Mouse (Mus musculus) stomach, embryonic 14.5 days (tissue): ENCODE results near the gene Triap1. TPM values are rescaled to one million over a fixed set of nuclear protein-coding genes. Genes with fewer than 3 reads are reported as not detected.

Source experiments
- ATAC-seq: fragments of 200-750 bp; cut with Nextera tagmentation; 2 replicates; pipeline ENCODE4 v1.8.0; 2017; ENCODE audit warnings: low read depth, moderate TSS enrichment; ENCODE audit not compliant: insufficient number of reproducible peaks, insufficient read depth, low FRiP score
- H3K27ac ChIP-seq: fragments of 300-500 bp; sonication (generic); 2 replicates; pipeline ENCODE4 v1.5.1; 2014; ENCODE audit warnings: mild to moderate bottlenecking, low read length, moderate library complexity, mixed read lengths
- H3K27me3 ChIP-seq: fragments of 300-500 bp; sonication (generic); 2 replicates; pipeline ENCODE4 v1.6.1; 2014; ENCODE audit warnings: low read length, control low read depth, mixed read lengths; ENCODE audit not compliant: control insufficient read depth, insufficient read depth
- H3K36me3 ChIP-seq: fragments of 300-500 bp; sonication (generic); 2 replicates; pipeline ENCODE4 v1.6.1; 2014; ENCODE audit warnings: mild to moderate bottlenecking, control low read depth, low read length, moderate library complexity, mixed read lengths; ENCODE audit not compliant: control insufficient read depth, insufficient read depth
- H3K4me1 ChIP-seq: fragments of 300-500 bp; sonication (generic); 2 replicates; pipeline ENCODE4 v1.6.1; 2014; ENCODE audit warnings: low read length, control low read depth, mixed read lengths; ENCODE audit not compliant: control insufficient read depth, insufficient read depth
- H3K4me2 ChIP-seq: fragments of 300-500 bp; sonication (generic); replicated peaks from 2 replicates; pipeline ENCODE4 v1.6.1; 2014; ENCODE audit warnings: low read depth, low read length, control low read depth
- H3K4me3 ChIP-seq: fragments of 300-500 bp; sonication (generic); 2 replicates; pipeline ENCODE4 v1.5.1; 2014; ENCODE audit warnings: low read depth, low read length, control low read depth
- H3K9ac ChIP-seq: fragments of 300-500 bp; sonication (generic); replicated peaks from 2 replicates; pipeline ENCODE4 v1.6.1; 2014; ENCODE audit warnings: low read depth, mild to moderate bottlenecking, control low read depth, low read length, moderate library complexity, mixed read lengths
- H3K9me3 ChIP-seq: fragments of 300-500 bp; sonication (generic); 2 replicates; pipeline ENCODE4 v1.6.1; 2016; ENCODE audit warnings: low read depth, low read length, control low read depth; ENCODE audit not compliant: control insufficient read depth
- WGBS: fragments of 180-500 bp; shearing (Covaris S2); extraction: QIAGEN DNeasy Blood & Tissue Kit; methylation state at CpG from one replicate; pipeline ENCODE4 v1.1.7; 2014; 5-methylcytosine and 5-hydroxymethylcytosine counted together
- polyA plus RNA-seq: library from polyadenylated mRNA; unstranded; fragments of >200 nt; fragmentation: Nextera tagmentation; extraction: Ambion mirVana; gene quantifications from 2 replicates; pipeline ENCODE4 v1.2.1, GENCODE M21; 2014

The Triap1 gene
- polyA plus RNA-seq, 1 experiment from 2014 or later = 61.3 TPM

DNA sequence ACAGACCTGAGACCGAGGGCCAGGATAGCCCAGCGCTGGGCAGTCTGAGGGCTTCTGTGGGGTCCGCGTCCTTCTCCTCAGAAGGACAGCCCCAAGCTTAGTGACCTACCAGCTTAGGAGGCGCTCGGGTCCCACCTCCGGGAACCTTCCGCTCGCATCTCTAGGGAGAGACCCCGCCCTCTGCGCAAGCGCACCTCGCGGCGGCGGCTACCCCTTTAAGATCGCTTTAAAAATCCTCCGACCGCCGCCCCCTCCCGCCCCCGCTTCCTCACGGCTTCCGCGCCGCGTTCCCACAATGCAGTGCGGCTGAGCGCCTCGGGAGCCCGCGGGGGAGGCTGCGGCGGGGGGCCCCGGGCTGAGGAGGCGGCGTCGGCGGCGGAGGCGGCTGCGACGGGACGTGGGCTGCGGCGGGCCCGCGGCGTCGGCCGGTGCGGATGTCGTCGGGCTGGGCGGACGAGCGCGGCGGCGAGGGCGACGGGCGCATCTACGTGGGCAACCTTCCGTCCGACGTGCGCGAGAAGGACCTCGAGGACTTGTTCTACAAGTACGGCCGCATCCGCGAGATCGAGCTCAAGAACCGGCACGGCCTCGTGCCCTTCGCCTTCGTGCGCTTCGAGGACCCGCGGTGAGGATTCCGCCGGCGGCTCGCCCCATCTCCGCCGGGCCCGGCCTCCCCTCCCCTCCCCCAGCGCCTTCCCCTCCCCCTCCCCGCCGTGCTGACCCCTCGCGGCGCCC lies 14.0 kb upstream of the Triap1 start, which contains the start of gene Srsf9:
Gene Srsf9, plus strand, starts transcription at position 303 of the 735 bp plus-strand sequence.
- Histone ChIP-seq H3K4me1 (peaks cover 23% of the 10 kb centered on the region), H3K36me3 (peaks cover 24% of the 10 kb centered on the region; the same call in 1 of the 2 replicates), H3K27me3 (no peaks in the 10 kb centered on the region), H3K27ac (peak within 1 kb of the TSS; percentile 85), H3K9ac (peak within 1 kb of the TSS; percentile 85), H3K4me3 (peak within 1 kb of the TSS; percentile 95), H3K4me2 (peak within 1 kb of the TSS; percentile 72), H3K9me3 (no peaks in the 10 kb centered on the region)
- ATAC-seq = peak; percentile 92
- under 1% methylated on average over 91 of the region's 97 CpGs for WGBS

DNA sequence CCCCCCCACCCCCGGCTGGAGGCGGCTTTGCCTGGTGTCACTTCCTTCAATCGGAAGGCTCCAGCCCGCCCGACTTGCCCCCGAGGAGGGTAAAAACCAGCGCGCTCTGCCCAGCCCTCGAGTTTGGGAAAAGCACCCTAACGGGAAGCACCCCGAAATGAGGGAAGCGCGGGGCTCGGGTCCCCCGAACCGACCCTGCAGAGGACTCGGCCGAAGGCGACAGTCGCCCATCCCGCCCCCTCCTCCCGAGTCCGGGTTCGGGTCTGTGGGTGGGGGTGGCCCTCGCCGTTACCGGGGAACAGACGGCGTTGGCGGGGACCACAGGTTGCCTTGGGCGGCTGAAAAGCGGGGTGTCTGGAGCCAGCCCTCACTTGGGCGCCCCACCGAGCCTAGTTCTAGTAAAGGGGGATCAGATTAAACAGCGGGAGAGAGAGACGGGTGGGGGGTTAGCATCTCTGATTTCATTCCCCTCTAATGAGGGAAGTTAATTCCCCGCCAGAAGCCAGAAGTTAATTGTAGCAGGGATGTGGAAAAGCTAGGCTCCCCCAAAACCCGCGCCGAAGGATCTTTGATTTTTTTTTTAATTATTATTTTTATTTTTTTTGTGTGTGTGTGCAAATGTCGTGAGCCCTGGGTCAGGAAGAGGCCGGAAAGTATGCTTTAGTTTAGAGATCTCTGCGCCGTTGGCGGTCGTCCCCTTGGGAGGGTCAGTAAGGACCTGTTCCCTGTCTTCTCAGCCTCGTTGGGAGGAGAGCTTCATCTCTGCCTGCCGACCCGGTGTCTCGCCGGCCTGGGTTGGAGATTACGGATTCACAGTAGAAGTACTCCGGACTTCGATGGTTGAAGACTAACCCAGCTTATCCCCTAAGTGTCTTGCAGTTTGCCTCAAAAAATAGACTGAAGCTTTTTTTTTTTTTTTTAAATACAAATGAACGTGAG lies 13.1 kb upstream of the Triap1 start:
- Histone ChIP-seq H3K4me2 (peak overlapping the region; percentile 48), H3K27me3 (no peaks in the 10 kb centered on the region), H3K9me3 (no peaks in the 10 kb centered on the region), H3K9ac (peak overlapping the region; percentile 85), H3K27ac (peak overlapping the region; percentile 85; the same call in 1 of the 2 replicates), H3K36me3 (peaks cover 32% of the 10 kb centered on the region), H3K4me1 (peaks cover 23% of the 10 kb centered on the region), H3K4me3 (peak overlapping the region; percentile 95)
- 1% methylated on average over 55 of the region's 55 CpGs for WGBS
- ATAC-seq = 0 out of 2 replicates have a peak, but pooled peaks have one; percentile 25

DNA sequence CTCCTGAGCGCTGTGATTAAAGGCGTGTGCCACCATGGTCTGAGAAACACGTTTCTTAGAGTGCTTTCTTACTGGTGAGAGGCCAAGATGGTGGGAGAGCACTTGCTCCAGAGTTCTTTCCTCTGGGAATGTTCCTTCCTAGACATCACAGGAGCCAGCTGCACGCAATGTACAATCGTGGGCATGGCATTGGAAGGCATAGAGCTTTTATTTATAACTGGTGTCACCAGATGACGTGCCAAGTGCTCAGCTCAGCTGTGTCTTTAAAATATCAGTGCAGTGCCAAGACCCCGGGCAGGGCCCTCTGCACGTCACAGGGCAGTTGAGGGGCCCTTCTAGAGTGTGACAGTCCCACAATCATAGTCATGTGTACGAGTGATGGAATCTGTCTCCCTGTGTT lies 10.1 kb upstream of the Triap1 start:
- no peak overlapping the region for H3K27ac ChIP-seq
- H3K4me2 ChIP-seq = no peak overlapping the region
- no peaks in the 10 kb centered on the region for H3K9me3 ChIP-seq
- no peaks in the 10 kb centered on the region for H3K27me3 ChIP-seq
- WGBS = 85% methylated on average over 9 of the region's 9 CpGs
- H3K4me3 ChIP-seq = no peak overlapping the region
- H3K4me1 ChIP-seq = peaks cover 19% of the 10 kb centered on the region
- H3K36me3 ChIP-seq = peaks cover 58% of the 10 kb centered on the region
- no peak overlapping the region for H3K9ac ChIP-seq
- no peak for ATAC-seq

DNA sequence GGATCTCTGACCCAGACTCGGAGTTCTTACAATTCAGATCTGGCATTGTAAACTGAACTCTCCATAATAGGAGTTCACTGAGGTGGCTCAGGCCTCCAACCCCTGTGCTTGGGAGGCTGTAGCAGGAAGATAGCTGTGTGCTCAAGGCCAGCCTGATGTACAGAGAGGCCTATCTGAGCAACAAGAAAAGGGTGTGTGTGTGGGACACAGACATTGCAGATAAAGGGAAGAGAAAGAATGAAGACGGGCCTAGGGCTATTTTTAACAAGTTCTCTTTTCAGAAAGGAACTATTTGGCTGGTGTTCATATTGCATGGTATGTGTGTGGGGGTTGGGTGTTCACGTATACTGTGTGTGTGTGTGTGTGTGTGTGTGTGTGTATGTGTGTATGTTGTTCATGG lies 7.4 kb upstream of the Triap1 start:
- H3K4me2 ChIP-seq = no peak overlapping the region
- H3K27me3 ChIP-seq = no peaks in the 10 kb centered on the region
- H3K36me3 ChIP-seq = peaks cover 64% of the 10 kb centered on the region
- H3K27ac ChIP-seq = no peak overlapping the region
- peaks cover 11% of the 10 kb centered on the region for H3K4me1 ChIP-seq
- WGBS = 87% methylated on average over 3 of the region's 3 CpGs
- no peak overlapping the region for H3K9ac ChIP-seq
- H3K4me3 ChIP-seq = no peak overlapping the region
- no peaks in the 10 kb centered on the region for H3K9me3 ChIP-seq
- ATAC-seq = peak; percentile 65; the same call in 1 of the 2 replicates

DNA sequence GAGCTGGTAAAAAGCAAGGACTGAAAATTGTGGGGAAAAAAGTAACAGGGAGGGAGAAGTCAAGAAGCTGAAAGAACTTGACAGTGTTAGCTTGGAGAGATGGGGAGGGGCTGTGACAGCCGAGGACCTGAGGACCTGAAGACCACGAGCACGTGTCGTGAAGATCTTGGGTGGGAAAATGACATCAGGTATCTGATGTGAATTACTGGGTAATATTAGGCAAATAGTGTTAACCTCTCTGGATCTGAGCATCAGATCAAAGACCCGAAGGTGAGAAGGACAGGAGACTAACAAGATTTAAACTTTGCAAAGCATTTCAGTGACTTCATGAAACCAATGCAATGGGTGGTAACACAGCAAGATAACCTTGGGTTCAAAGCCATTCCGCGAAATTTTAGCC lies 1.0 kb upstream of the Triap1 start:
- ATAC-seq = no peak
- H3K4me1 ChIP-seq = peaks cover 11% of the 10 kb centered on the region
- no peaks in the 10 kb centered on the region for H3K9me3 ChIP-seq
- H3K4me2 ChIP-seq = peak overlapping the region; percentile 67
- no peaks in the 10 kb centered on the region for H3K27me3 ChIP-seq
- 21% methylated on average over 7 of the region's 7 CpGs for WGBS
- peak overlapping the region; percentile 84 for H3K9ac ChIP-seq
- peak overlapping the region; percentile 75 for H3K4me3 ChIP-seq
- H3K36me3 ChIP-seq = peaks cover 30% of the 10 kb centered on the region
- H3K27ac ChIP-seq = no peak overlapping the region

DNA sequence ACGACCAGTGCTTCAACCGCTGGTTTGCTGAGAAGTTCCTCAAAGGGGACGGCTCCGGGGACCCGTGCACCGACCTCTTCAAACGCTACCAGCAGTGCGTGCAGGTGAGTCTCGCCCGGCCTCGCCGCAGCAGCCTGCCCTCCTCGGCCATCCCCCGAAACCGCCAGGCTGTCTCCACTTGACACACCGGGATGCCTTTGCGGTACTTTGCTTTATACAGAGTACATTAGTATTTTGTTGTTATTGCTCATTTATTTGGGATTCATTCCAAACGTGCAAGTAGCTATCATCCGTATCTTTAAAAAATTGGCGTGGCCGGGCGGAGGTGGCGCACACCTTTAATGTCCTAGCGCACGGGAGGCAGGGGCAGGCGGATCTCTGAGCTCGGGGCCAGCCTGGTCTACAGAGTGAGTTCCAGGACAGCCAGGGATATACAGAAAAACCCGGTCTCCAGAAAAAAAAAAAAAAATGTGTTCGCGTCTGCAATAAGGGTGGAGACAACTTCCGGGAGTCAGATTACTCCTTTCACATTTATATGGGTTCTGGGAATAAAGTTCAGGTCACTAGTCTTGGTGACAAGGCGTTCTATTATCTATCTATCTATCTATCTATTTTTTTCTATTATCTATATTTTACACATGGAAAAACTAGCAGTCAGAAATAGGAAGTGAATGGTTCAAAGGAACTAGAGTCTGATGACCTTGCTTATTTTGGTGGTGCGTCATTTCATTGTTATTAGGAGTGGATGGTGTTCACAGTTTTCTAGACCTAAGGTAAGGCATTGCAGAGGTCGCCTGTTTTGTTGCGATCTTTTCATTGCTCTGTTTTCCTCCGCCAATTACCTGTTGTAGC lies 515 bp downstream of the Triap1 start:
- peak overlapping the region; percentile 67 for H3K4me2 ChIP-seq
- no peaks in the 10 kb centered on the region for H3K27me3 ChIP-seq
- H3K4me3 ChIP-seq = peak overlapping the region; percentile 75
- H3K4me1 ChIP-seq = peaks cover 11% of the 10 kb centered on the region
- WGBS = 11% methylated on average over 36 of the region's 36 CpGs
- peaks cover 32% of the 10 kb centered on the region for H3K36me3 ChIP-seq
- H3K9me3 ChIP-seq = no peaks in the 10 kb centered on the region
- no peak; the same call in 1 of the 2 replicates for ATAC-seq
- H3K27ac ChIP-seq = 0 out of 2 replicates have a peak overlapping the region, but pooled peaks have one; percentile 39
- H3K9ac ChIP-seq = peak overlapping the region; percentile 84

DNA sequence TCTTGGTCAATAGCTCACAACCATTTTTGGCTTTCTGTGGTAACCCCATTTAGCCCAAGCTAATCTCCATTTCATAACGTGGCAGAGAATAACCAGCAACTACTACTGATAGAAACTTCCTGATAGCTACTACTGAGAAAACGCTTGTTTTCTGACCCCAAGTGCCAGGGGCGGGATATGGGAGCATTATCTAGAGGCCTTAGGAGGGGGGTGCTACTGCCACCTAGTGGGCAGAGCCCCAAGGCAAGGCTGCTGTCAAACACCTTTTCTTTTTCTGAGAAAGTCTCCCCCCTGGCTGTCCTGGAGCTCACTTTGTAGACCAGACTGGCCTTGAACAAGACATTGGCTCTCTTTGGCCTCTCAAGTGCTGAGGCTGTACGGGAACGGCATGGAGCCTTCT lies 6.5 kb downstream of the Triap1 start:
- H3K27ac ChIP-seq = no peak overlapping the region
- peak overlapping the region; percentile 91 for H3K4me3 ChIP-seq
- H3K27me3 ChIP-seq = no peaks in the 10 kb centered on the region
- no peak overlapping the region for H3K9ac ChIP-seq
- 5% methylated on average over 5 of the region's 5 CpGs for WGBS
- H3K4me2 ChIP-seq = peak overlapping the region; percentile 72
- H3K4me1 ChIP-seq = peaks cover 7% of the 10 kb centered on the region
- ATAC-seq = no peak
- peaks cover 35% of the 10 kb centered on the region for H3K36me3 ChIP-seq
- H3K9me3 ChIP-seq = no peaks in the 10 kb centered on the region
